Mouse (Mus musculus) CH12.LX (cell line): Measurements from ENCODE around the gene Hpn.

Experiments used
- CHD1 ChIP-seq: IDR thresholded peaks from 2 replicates; pipeline ENCODE4 v1.6.1; 2012; ENCODE audit warnings: low read depth, low read length, improper control_type of control experiment, inconsistent platforms
- CTCF ChIP-seq, 2 experiments: IDR thresholded peaks in 1 of 2; conservative IDR thresholded peaks in 1 of 2; 2 replicates each; pipeline ENCODE4 v1.5.1; 2011 to 2012; ENCODE audit warnings: low read depth in 2 of 2, low read length in 2 of 2, improper control_type of control experiment in 1 of 2, inconsistent platforms in 1 of 2, mild to moderate bottlenecking in 1 of 2, moderate library complexity in 1 of 2
- E2F4 ChIP-seq: IDR thresholded peaks from 2 replicates; pipeline ENCODE4 v1.6.1; 2011; ENCODE audit warnings: low read depth, low read length, improper control_type of control experiment; ENCODE audit not compliant: insufficient replicate concordance
- EP300 ChIP-seq: IDR thresholded peaks from 2 replicates; pipeline ENCODE4 v1.6.1; 2011; ENCODE audit warnings: low read length, improper control_type of control experiment
- MXI1 ChIP-seq: IDR thresholded peaks from 2 replicates; pipeline ENCODE4 v1.6.1; 2011; ENCODE audit warnings: mild to moderate bottlenecking, low read depth, low read length, improper control_type of control experiment
- POLR2A ChIP-seq: IDR thresholded peaks from 2 replicates; pipeline ENCODE4 v1.6.1; 2011; ENCODE audit warnings: low read depth, mild to moderate bottlenecking, improper control_type of control experiment, low read length
- POLR2AphosphoS2 ChIP-seq: IDR thresholded peaks from 2 replicates; pipeline ENCODE4 v1.6.1; 2011; ENCODE audit warnings: low read depth, low read length, improper control_type of control experiment
- SMC3 ChIP-seq: IDR thresholded peaks from 2 replicates; pipeline ENCODE4 v1.6.1; 2011; ENCODE audit warnings: low read depth, low read length, improper control_type of control experiment
- ZKSCAN1 ChIP-seq: IDR thresholded peaks from 2 replicates; pipeline ENCODE4 v1.6.1; 2012; ENCODE audit warnings: low read depth, inconsistent platforms, low read length, improper control_type of control experiment, borderline replicate concordance
- ZNF384 ChIP-seq: IDR thresholded peaks from 2 replicates; pipeline ENCODE4 v1.6.1; 2012; ENCODE audit warnings: low read depth, low read length, improper control_type of control experiment, inconsistent platforms

GRCm38 (mm10) chr7:31131866-31132265, 16.8 kb upstream of the Hpn start:
- TF ChIP-seq CTCF (conservative IDR thresholded peaks at IDR 0.05 in 1 of 2, IDR thresholded peaks at IDR 0.05 in 1 of 2; ENCODE audit: low read depth in 2 of 2, low read length in 2 of 2) (no peak), ZNF384 (no peak), CHD1 (no peak), MXI1 (no peak), ZKSCAN1 (no peak), SMC3 (no peak), EP300 (no peak), POLR2A (no peak), E2F4 (no peak), POLR2AphosphoS2 (no peak)
